Mouse (Mus musculus) lung, embryonic 14.5 days (tissue): Measurements from ENCODE around the gene Drap1. TPM values are rescaled to one million over a fixed set of nuclear protein-coding genes. Genes with fewer than 3 reads are reported as not detected.

Experiments used
- ATAC-seq: fragments of 200-750 bp; cut with Nextera tagmentation; 2 replicates; pipeline ENCODE4 v1.8.0; 2017; ENCODE audit warnings: mild to moderate bottlenecking, moderate TSS enrichment, moderate library complexity; ENCODE audit not compliant: insufficient read depth
- DNase-seq: peaks from one replicate; pipeline ENCODE4 v3.0.0-alpha.2; 2015
- H3K27ac ChIP-seq: fragments of 300-500 bp; sonication (generic); 2 replicates; pipeline ENCODE4 v1.5.1; 2014; ENCODE audit warnings: low read depth, mild to moderate bottlenecking, moderate library complexity
- H3K27me3 ChIP-seq: fragments of 300-500 bp; sonication (generic); 2 replicates; pipeline ENCODE4 v1.6.1; 2014; ENCODE audit warnings: low read length, control low read depth; ENCODE audit not compliant: insufficient read depth
- H3K36me3 ChIP-seq: fragments of 300-500 bp; sonication (generic); 2 replicates; pipeline ENCODE4 v1.6.1; 2014; ENCODE audit warnings: control low read depth; ENCODE audit not compliant: insufficient read depth
- H3K4me1 ChIP-seq: fragments of 300-500 bp; sonication (generic); 2 replicates; pipeline ENCODE4 v1.6.1; 2014; ENCODE audit warnings: antibody characterized with exemption, control low read depth; ENCODE audit not compliant: insufficient read depth
- H3K4me2 ChIP-seq: fragments of 300-500 bp; sonication (generic); 2 replicates; pipeline ENCODE4 v1.6.1; 2014; ENCODE audit warnings: mild to moderate bottlenecking
- H3K4me3 ChIP-seq: fragments of 300-500 bp; sonication (generic); 2 replicates; pipeline ENCODE4 v1.5.1; 2014; ENCODE audit warnings: low read depth, low read length
- H3K9ac ChIP-seq: fragments of 300-500 bp; sonication (generic); 2 replicates; pipeline ENCODE4 v1.6.1; 2014
- H3K9me3 ChIP-seq: fragments of 300-500 bp; sonication (generic); 2 replicates; pipeline ENCODE4 v1.6.1; 2016; ENCODE audit warnings: low read depth, low read length, control low read depth
- CTCF ChIP-seq: IDR thresholded peaks from 2 replicates; pipeline ENCODE4 v1.5.1; 2016; ENCODE audit warnings: antibody characterized with exemption, low read depth
- WGBS: fragments of 180-500 bp; shearing (Covaris S2); extraction: QIAGEN DNeasy Blood & Tissue Kit; methylation state at CpG from one replicate; pipeline ENCODE4 v1.1.7; 2014; 5-methylcytosine and 5-hydroxymethylcytosine counted together
- polyA plus RNA-seq: library from polyadenylated mRNA; unstranded; fragments of >200 nt; fragmentation: Nextera tagmentation; extraction: Ambion mirVana; gene quantifications from 2 replicates; pipeline ENCODE4 v1.2.1, GENCODE M21; 2014

Drap1 gene
- polyA plus RNA-seq, 1 experiment from 2014 or later = 217 TPM

DNA sequence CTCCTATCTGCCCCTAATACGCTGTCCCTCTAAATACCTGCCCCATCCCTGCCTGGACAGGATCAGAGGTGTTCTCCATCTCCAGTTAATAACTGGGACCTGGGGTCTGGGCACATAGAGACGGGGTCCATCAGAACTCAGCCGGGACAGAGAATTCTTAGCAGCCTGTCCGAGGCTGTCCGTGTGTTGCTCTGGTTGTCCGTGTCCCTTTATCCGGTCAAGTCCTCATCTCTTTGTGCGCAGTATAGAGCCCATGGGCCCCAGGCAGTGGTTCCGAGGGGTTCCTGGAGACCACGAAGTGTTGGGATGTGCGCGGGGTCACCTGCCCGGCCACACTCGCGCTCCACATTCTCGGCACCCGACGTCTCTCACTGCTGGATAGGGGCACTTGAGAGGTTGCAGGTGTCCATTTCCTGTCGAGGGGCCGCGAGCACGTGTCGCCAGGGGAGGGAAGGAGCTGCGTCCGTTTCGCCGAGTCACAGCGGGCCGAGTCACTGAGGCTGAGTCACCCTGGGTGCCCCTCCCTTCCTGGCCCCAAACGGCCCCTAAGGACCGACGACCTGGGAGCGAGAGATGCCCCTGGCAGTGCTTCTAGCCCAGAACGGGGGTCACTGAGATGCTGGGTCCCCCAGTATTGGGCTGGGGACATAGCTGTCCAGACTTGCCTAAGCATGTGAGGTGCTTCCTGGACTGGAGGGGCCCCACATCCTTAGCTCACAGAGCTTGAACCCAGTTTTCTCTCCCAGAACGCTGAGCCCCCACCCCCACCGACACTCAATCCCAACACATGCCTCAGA lies 23.8 kb upstream of the Drap1 start:
- ATAC-seq = 0 out of 2 replicates have a peak, but pooled peaks have one; percentile 18
- no peak overlapping the region for H3K27ac ChIP-seq
- no peak overlapping the region for H3K9ac ChIP-seq

GRCm38 (mm10) chr19:5447515-5448353 lies 23.0 kb upstream of the Drap1 start, which contains the start of gene Fosl1:
Gene Fosl1 (plus strand): TSS chr19:5447547.
- TF ChIP-seq CTCF = no peak
- peak; percentile 80 for DNase-seq

More for the DNA sequence above, 23.8 kb upstream of the Drap1 start:
- H3K36me3 ChIP-seq = peaks cover under 1% of the 10 kb centered on the region; the same call in 1 of the 2 replicates
- 4% methylated on average over 36 of the region's 36 CpGs for WGBS
- H3K9me3 ChIP-seq = no peaks in the 10 kb centered on the region
- peaks cover 45% of the 10 kb centered on the region for H3K27me3 ChIP-seq
- peak overlapping the region; percentile 96 for H3K4me2 ChIP-seq
- TF ChIP-seq CTCF = no peak
- no peaks in the 10 kb centered on the region for H3K4me1 ChIP-seq
- H3K4me3 ChIP-seq = peak overlapping the region; percentile 54
- DNase-seq = peak; percentile 40

GRCm38 (mm10) chr19:5445747-5446146 lies 21.0 kb upstream of the Drap1 start:
- H3K27me3 ChIP-seq = peaks cover 43% of the 10 kb centered on the region

More at GRCm38 (mm10) chr19:5447515-5448353, 23.0 kb upstream of the Drap1 start, which contains the start of gene Fosl1:
- Histone ChIP-seq H3K9ac (peak within 1 kb of the TSS; percentile 40), H3K27ac (no peak within 1 kb of the TSS), H3K9me3 (no peaks in the 10 kb centered on the region), H3K4me2 (peak within 1 kb of the TSS; percentile 96), H3K4me3 (peak within 1 kb of the TSS; percentile 54), H3K4me1 (no peaks in the 10 kb centered on the region), H3K27me3 (peaks cover 45% of the 10 kb centered on the region), H3K36me3 (no peaks in the 10 kb centered on the region)
- ATAC-seq = peak; percentile 50
- under 1% methylated on average over 70 of the region's 70 CpGs for WGBS

DNA sequence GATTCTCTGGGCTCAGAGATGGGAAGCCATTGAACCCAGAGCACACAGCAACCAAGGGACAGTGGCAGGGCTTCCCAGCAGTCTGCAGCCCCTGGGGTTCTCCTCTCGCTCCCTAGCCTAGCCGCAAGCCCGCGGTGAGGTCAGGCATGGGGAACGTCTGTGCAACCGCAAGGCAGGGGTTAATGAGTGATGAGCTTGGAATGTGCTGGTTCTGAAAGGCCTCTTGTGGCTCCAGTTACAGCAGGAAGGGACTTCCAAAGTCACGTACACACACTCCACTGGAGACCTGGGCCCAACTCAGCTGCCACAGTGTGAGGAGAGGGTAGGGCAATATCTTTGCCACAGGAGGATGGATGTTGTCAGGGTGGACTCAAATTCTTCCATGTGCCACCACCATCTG lies 20.2 kb upstream of the Drap1 start:
- Histone ChIP-seq H3K4me2 (no peak overlapping the region), H3K9ac (no peak overlapping the region), H3K27ac (no peak overlapping the region), H3K9me3 (0 out of 2 replicates have a peak, but pooled peaks cover 4% of the 10 kb centered on the region), H3K36me3 (no peaks in the 10 kb centered on the region), H3K4me3 (no peak overlapping the region), H3K27me3 (peaks cover 35% of the 10 kb centered on the region), H3K4me1 (no peaks in the 10 kb centered on the region)
- TF ChIP-seq CTCF = no peak
- ATAC-seq (no peak), DNase-seq (no peak)
- WGBS = 21% methylated on average over 7 of the region's 7 CpGs

More at GRCm38 (mm10) chr19:5445747-5446146, 21.0 kb upstream of the Drap1 start:
- no peak for TF ChIP-seq CTCF
- Histone ChIP-seq H3K27ac (no peak overlapping the region), H3K36me3 (no peaks in the 10 kb centered on the region), H3K4me2 (no peak overlapping the region), H3K4me1 (no peaks in the 10 kb centered on the region), H3K9me3 (no peaks in the 10 kb centered on the region), H3K9ac (no peak overlapping the region), H3K4me3 (no peak overlapping the region)
- ATAC-seq (no peak), DNase-seq (no peak)
- WGBS = 90% methylated on average over 5 of the region's 5 CpGs

GRCm38 (mm10) chr19:5444371-5444908 lies 19.7 kb upstream of the Drap1 start:
- Histone ChIP-seq H3K27me3 (peaks cover 30% of the 10 kb centered on the region), H3K4me2 (no peak overlapping the region), H3K4me1 (no peaks in the 10 kb centered on the region), H3K9ac (no peak overlapping the region), H3K9me3 (0 out of 2 replicates have a peak, but pooled peaks cover 4% of the 10 kb centered on the region), H3K27ac (no peak overlapping the region), H3K36me3 (no peaks in the 10 kb centered on the region), H3K4me3 (no peak overlapping the region)
- no peak for TF ChIP-seq CTCF
- no peak for ATAC-seq
- no peak for DNase-seq
- 60% methylated on average over 9 of the region's 9 CpGs for WGBS

GRCm38 (mm10) chr19:5433951-5434350 lies 9.2 kb upstream of the Drap1 start:
- Histone ChIP-seq H3K36me3 (no peaks in the 10 kb centered on the region), H3K27me3 (0 out of 2 replicates have a peak, but pooled peaks cover 4% of the 10 kb centered on the region), H3K4me2 (peak overlapping the region; percentile 76), H3K27ac (peak overlapping the region; percentile 88; the same call in 1 of the 2 replicates), H3K4me3 (no peak overlapping the region), H3K9ac (peak overlapping the region; percentile 53; the same call in 1 of the 2 replicates), H3K9me3 (no peaks in the 10 kb centered on the region), H3K4me1 (peaks cover 9% of the 10 kb centered on the region)
- WGBS = 56% methylated on average over 7 of the region's 7 CpGs
- TF ChIP-seq CTCF = no peak
- ATAC-seq = no peak
- no peak for DNase-seq
